Mouse (Mus musculus) midbrain, embryonic 11.5 days (tissue): ENCODE results near the gene Agrn. TPM values are rescaled to one million over a fixed set of nuclear protein-coding genes. Genes with fewer than 3 reads are reported as not detected.

Experiments used
- ATAC-seq: fragments of 200-750 bp; cut with Nextera tagmentation; 2 replicates; pipeline ENCODE4 v1.8.0; 2017; ENCODE audit warnings: moderate TSS enrichment, moderate library complexity; ENCODE audit not compliant: low FRiP score
- DNase-seq: peaks from one replicate; pipeline ENCODE4 v3.0.0; 2015; ENCODE audit warnings: low spot score; ENCODE audit errors: missing footprints
- H3K27ac ChIP-seq: fragments of 300-500 bp; sonication (generic); 2 replicates; pipeline ENCODE4 v1.5.1; 2014; ENCODE audit warnings: low read depth, low read length
- H3K27me3 ChIP-seq: fragments of 300-500 bp; sonication (generic); 2 replicates; pipeline ENCODE4 v1.6.1; 2014; ENCODE audit warnings: mild to moderate bottlenecking, low read length, moderate library complexity, mixed read lengths; ENCODE audit not compliant: control insufficient read depth, insufficient read depth
- H3K36me3 ChIP-seq: fragments of 300-500 bp; sonication (generic); 2 replicates; pipeline ENCODE4 v1.6.1; 2014; ENCODE audit warnings: mild to moderate bottlenecking, low read length, moderate library complexity, mixed read lengths; ENCODE audit not compliant: control insufficient read depth, insufficient read depth
- H3K4me1 ChIP-seq: fragments of 300-500 bp; sonication (generic); 2 replicates; pipeline ENCODE4 v1.6.1; 2014; ENCODE audit warnings: low read length; ENCODE audit not compliant: control insufficient read depth, insufficient read depth
- H3K4me2 ChIP-seq: fragments of 300-500 bp; sonication (generic); 2 replicates; pipeline ENCODE4 v1.6.1; 2014; ENCODE audit warnings: mild to moderate bottlenecking, moderate library complexity
- H3K4me3 ChIP-seq: fragments of 300-500 bp; sonication (generic); 2 replicates; pipeline ENCODE4 v1.5.1; 2014; ENCODE audit warnings: low read depth, low read length
- H3K9ac ChIP-seq: fragments of 300-500 bp; sonication (generic); 2 replicates; pipeline ENCODE4 v1.6.1; 2014; ENCODE audit warnings: low read length
- H3K9me3 ChIP-seq: fragments of 300-500 bp; sonication (generic); 2 replicates; pipeline ENCODE4 v1.6.1; 2016; ENCODE audit warnings: low read length; ENCODE audit not compliant: control insufficient read depth
- WGBS: fragments of 180-500 bp; shearing (Covaris S2); extraction: QIAGEN DNeasy Blood & Tissue Kit; methylation state at CpG from one replicate; pipeline ENCODE4 v1.1.7; 2014; 5-methylcytosine and 5-hydroxymethylcytosine counted together
- polyA plus RNA-seq: library from polyadenylated mRNA; unstranded; fragments of >200 nt; fragmentation: Nextera tagmentation; extraction: Ambion mirVana; gene quantifications from 2 replicates; pipeline ENCODE4 v1.2.1, GENCODE M21; 2014

The Agrn gene
- polyA plus RNA-seq, 1 experiment from 2014 or later, result 68.2 TPM

DNA sequence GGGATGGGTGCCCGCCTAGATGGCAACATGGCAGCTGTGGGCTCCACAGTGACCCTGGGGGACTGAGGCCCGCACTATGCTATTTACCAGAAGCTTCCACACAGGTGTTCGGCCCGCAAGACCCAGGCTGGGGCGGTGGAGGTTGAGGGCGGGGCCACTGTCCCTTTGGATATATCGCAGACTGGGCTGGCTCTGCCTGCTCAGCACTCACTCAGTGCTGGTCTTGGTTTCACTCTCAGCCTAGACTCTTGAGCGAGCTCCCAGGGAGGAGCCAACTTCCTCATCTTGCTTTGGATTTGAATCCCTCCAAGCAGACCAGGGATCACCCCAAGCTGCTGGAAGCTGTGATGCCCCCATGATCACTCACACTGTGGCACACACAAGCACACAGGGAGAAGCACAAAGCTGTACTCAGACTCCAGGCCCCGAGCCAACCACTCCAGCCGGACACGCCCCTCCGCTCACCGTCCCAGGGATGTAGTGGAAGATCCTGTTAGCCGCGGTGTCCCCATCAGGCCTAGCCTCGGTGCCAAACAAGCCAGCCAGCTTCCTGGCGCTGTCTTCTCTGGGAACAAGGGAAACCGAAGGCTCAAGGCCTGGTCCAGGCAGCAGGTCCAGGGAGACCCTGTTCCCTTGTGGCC, 30.6 kb upstream of the Agrn start:
- no peak overlapping the region for H3K4me2 ChIP-seq

GRCm38 (mm10) chr4:156224276-156224675, 27.0 kb upstream of the Agrn start:
- DNase-seq (no peak), ATAC-seq (no peak)
- no peak overlapping the region for H3K4me2 ChIP-seq
- no peaks in the 10 kb centered on the region for H3K9me3 ChIP-seq
- no peak overlapping the region for H3K27ac ChIP-seq
- no peaks in the 10 kb centered on the region for H3K27me3 ChIP-seq
- no peak overlapping the region for H3K4me3 ChIP-seq
- no peaks in the 10 kb centered on the region; the same call in 1 of the 2 replicates for H3K36me3 ChIP-seq
- WGBS, result 90% methylated on average over 2 of the region's 2 CpGs
- no peaks in the 10 kb centered on the region for H3K4me1 ChIP-seq
- H3K9ac ChIP-seq, result no peak overlapping the region

More for the DNA sequence above, 30.6 kb upstream of the Agrn start:
- H3K4me1 ChIP-seq, result no peaks in the 10 kb centered on the region
- H3K27ac ChIP-seq, result no peak overlapping the region
- H3K27me3 ChIP-seq, result no peaks in the 10 kb centered on the region
- no peak overlapping the region for H3K4me3 ChIP-seq
- 29% methylated on average over 18 of the region's 18 CpGs for WGBS
- H3K36me3 ChIP-seq, result peaks cover 25% of the 10 kb centered on the region
- no peak; the same call in 1 of the 2 replicates for ATAC-seq
- no peak for DNase-seq
- no peak overlapping the region for H3K9ac ChIP-seq
- H3K9me3 ChIP-seq, result no peaks in the 10 kb centered on the region

DNA sequence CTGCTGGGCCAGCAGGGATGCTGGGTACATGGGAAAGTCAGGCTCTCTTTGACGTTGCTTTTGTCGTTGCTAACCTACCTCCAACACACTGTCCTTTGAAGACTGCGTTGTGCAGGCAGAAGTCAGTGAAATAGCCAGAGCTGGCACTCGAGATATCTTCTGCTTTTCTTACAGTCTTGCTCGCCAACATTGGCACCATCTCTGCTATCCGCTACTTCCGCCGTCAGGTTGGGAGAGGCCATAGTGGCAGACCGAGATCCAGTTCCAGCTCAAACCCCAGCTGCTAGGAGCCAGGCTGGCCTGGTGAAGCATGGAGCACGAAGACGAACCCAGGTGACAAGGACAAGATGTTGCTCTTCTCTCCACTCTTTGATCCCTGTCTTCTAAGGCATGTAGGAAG, 22.6 kb upstream of the Agrn start:
- H3K4me3 ChIP-seq, result no peak overlapping the region
- H3K9ac ChIP-seq, result no peak overlapping the region
- H3K27ac ChIP-seq, result no peak overlapping the region
- DNase-seq, result no peak
- H3K4me2 ChIP-seq, result no peak overlapping the region
- WGBS, result 89% methylated on average over 11 of the region's 11 CpGs
- ATAC-seq, result no peak
- H3K36me3 ChIP-seq, result no peaks in the 10 kb centered on the region
- H3K4me1 ChIP-seq, result no peaks in the 10 kb centered on the region
- no peaks in the 10 kb centered on the region for H3K27me3 ChIP-seq
- no peaks in the 10 kb centered on the region for H3K9me3 ChIP-seq

DNA sequence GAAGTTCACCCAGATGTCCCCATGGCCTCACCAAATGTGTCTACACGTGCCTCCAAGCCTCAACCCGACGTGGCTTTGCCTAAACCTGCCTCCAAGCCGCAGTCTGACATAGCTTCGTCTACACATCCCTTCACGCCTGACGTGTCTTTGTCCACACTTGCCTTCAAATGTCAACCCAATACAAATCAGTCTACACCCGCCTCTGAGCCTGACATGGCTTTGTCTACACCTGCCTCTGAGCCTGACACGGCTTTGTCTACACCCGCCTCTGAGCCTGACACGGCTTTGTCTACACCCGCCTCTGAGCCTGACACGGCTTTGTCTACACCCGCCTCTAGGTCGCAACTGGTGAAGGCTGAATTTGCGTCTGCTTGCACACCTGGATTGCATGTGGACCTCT, 20.6 kb upstream of the Agrn start:
- DNase-seq (no peak), ATAC-seq (no peak)
- Histone ChIP-seq H3K9ac (no peak overlapping the region), H3K36me3 (no peaks in the 10 kb centered on the region), H3K4me1 (no peaks in the 10 kb centered on the region), H3K27ac (no peak overlapping the region), H3K4me2 (no peak overlapping the region), H3K27me3 (no peaks in the 10 kb centered on the region), H3K4me3 (no peak overlapping the region), H3K9me3 (no peaks in the 10 kb centered on the region)
- 84% methylated on average over 16 of the region's 16 CpGs for WGBS

- no peak overlapping the region for H3K27ac ChIP-seq
Measured at GRCm38 (mm10) chr4:156217022-156217669, 19.9 kb upstream of the Agrn start.

GRCm38 (mm10) chr4:156216196-156216595, 18.9 kb upstream of the Agrn start:
- WGBS, result 84% methylated on average over 2 of the region's 2 CpGs
- ATAC-seq, result no peak
- no peaks in the 10 kb centered on the region for H3K4me1 ChIP-seq

More at GRCm38 (mm10) chr4:156217022-156217669, 19.9 kb upstream of the Agrn start:
- H3K9me3 ChIP-seq, result no peaks in the 10 kb centered on the region
- 81% methylated on average over 16 of the region's 16 CpGs for WGBS
- no peak for DNase-seq
- no peak overlapping the region for H3K4me2 ChIP-seq
- no peak for ATAC-seq
- H3K36me3 ChIP-seq, result no peaks in the 10 kb centered on the region
- no peak overlapping the region for H3K4me3 ChIP-seq
- H3K9ac ChIP-seq, result no peak overlapping the region
- no peaks in the 10 kb centered on the region for H3K4me1 ChIP-seq
- H3K27me3 ChIP-seq, result no peaks in the 10 kb centered on the region

DNA sequence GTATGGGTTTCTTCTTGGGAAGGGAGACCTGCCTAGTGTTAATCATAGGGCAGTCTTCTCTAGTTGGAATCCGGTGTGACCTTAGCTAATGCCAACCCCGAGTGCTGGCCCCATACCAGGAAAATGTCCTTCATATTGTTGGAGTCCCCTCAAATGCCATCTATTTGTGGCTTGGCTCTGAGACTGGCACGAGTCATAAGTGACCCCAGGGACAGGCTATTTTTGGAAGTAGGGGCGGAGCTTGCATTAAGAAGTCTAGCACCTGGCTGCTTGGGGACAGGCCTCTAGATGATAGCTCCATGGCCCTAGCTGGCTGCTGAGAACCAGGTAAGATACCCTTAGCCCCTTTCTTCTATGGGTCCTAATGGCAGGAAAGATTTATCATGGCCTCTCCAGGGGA, 18.4 kb upstream of the Agrn start, which contains the start of gene Perm1:
Gene Perm1 (plus strand): TSS at position 220 of the 400 bp plus-strand sequence.
- DNase-seq, result no peak
- Histone ChIP-seq H3K4me1 (no peaks in the 10 kb centered on the region), H3K9ac (no peak within 1 kb of the TSS), H3K4me3 (no peak within 1 kb of the TSS), H3K4me2 (no peak within 1 kb of the TSS), H3K27ac (no peak within 1 kb of the TSS), H3K9me3 (no peaks in the 10 kb centered on the region), H3K36me3 (no peaks in the 10 kb centered on the region), H3K27me3 (no peaks in the 10 kb centered on the region)
- ATAC-seq, result no peak
- WGBS, result 83% methylated on average over 4 of the region's 4 CpGs

More at GRCm38 (mm10) chr4:156216196-156216595, 18.9 kb upstream of the Agrn start:
- Histone ChIP-seq H3K9me3 (no peaks in the 10 kb centered on the region), H3K9ac (no peak overlapping the region), H3K27ac (no peak overlapping the region), H3K36me3 (no peaks in the 10 kb centered on the region), H3K4me3 (no peak overlapping the region), H3K27me3 (no peaks in the 10 kb centered on the region), H3K4me2 (no peak overlapping the region)
- no peak for DNase-seq

- Histone ChIP-seq H3K9me3 (no peaks in the 10 kb centered on the region), H3K36me3 (no peaks in the 10 kb centered on the region), H3K4me1 (no peaks in the 10 kb centered on the region), H3K27me3 (no peaks in the 10 kb centered on the region), H3K4me3 (no peak overlapping the region), H3K4me2 (no peak overlapping the region), H3K9ac (no peak overlapping the region), H3K27ac (no peak overlapping the region)
- ATAC-seq, result no peak
- no peak for DNase-seq
- 94% methylated on average over 13 of the region's 13 CpGs for WGBS
Measured at GRCm38 (mm10) chr4:156213134-156213533, 15.8 kb upstream of the Agrn start.

GRCm38 (mm10) chr4:156209963-156210635, 12.8 kb upstream of the Agrn start:
- H3K9me3 ChIP-seq, result no peaks in the 10 kb centered on the region
- H3K27me3 ChIP-seq, result no peaks in the 10 kb centered on the region
- no peak overlapping the region for H3K4me3 ChIP-seq
- no peak overlapping the region for H3K4me2 ChIP-seq
- H3K4me1 ChIP-seq, result peaks cover 1% of the 10 kb centered on the region
- no peak overlapping the region for H3K9ac ChIP-seq
- DNase-seq (no peak), ATAC-seq (no peak)
- H3K27ac ChIP-seq, result no peak overlapping the region
- H3K36me3 ChIP-seq, result no peaks in the 10 kb centered on the region
- WGBS, result 78% methylated on average over 13 of the region's 13 CpGs
